Mouse (Mus musculus) heart, adult 2 months (tissue): ENCODE results near the gene Hist1h1a. TPM values are rescaled to one million over a fixed set of nuclear protein-coding genes. Genes with fewer than 3 reads are reported as not detected.

ENCODE experiments used
- DNase-seq, 2 experiments: peaks; one replicate each; pipeline ENCODE4 v3.0.0; 2021
- H3K27ac ChIP-seq: fragments of 200-600 bp; 2 replicates; pipeline ENCODE4 v1.8.1; 2022
- H3K27me3 ChIP-seq: fragments of 200-500 bp; 2 replicates; pipeline ENCODE4 v1.6.1; 2012; ENCODE audit warnings: mild to moderate bottlenecking, low read length, inconsistent platforms, mixed read lengths; ENCODE audit not compliant: control insufficient read depth, insufficient read depth
- H3K36me3 ChIP-seq: fragments of 200-500 bp; 2 replicates; pipeline ENCODE4 v1.6.1; 2012; ENCODE audit warnings: low read length, inconsistent platforms; ENCODE audit not compliant: control insufficient read depth, insufficient read depth
- H3K4me1 ChIP-seq: fragments of 200-500 bp; 2 replicates; pipeline ENCODE4 v1.6.1; 2011; ENCODE audit warnings: low read length; ENCODE audit not compliant: control insufficient read depth, insufficient read depth
- H3K4me3 ChIP-seq: fragments of 200-600 bp; 2 replicates; pipeline ENCODE4 v1.8.1; 2022
- H3K79me2 ChIP-seq: fragments of 200-500 bp; replicated peaks from 2 replicates; pipeline ENCODE4 v1.6.1; 2012; ENCODE audit warnings: mild to moderate bottlenecking, inconsistent platforms, low read length, moderate library complexity, mixed read lengths; ENCODE audit not compliant: control insufficient read depth, insufficient read depth
- H3K9ac ChIP-seq: fragments of 200-500 bp; 2 replicates; pipeline ENCODE4 v1.6.1; 2012; ENCODE audit warnings: low read depth, mild to moderate bottlenecking, control low read depth, inconsistent platforms, low read length, mixed read lengths
- CTCF ChIP-seq: fragments of 200-600 bp; IDR thresholded peaks from 2 replicates; pipeline ENCODE4 v1.8.1; 2022; ENCODE audit warnings: antibody characterized with exemption, mild to moderate bottlenecking, moderate library complexity
- EP300 ChIP-seq: fragments of 200-500 bp; IDR thresholded peaks from 2 replicates; pipeline ENCODE4 v1.6.1; 2011; ENCODE audit warnings: low read depth, low read length, control low read depth; ENCODE audit not compliant: insufficient read depth
- POLR2A ChIP-seq: fragments of 200-500 bp; IDR thresholded peaks from 2 replicates; pipeline ENCODE4 v1.6.1; 2011; ENCODE audit warnings: mild to moderate bottlenecking, low read depth, low read length, control low read depth; ENCODE audit not compliant: insufficient read depth
- WGBS: fragments of 180-500 bp; shearing (Covaris S2); methylation state at CpG from one replicate; pipeline ENCODE4 v1.1.7; 2018; 5-methylcytosine and 5-hydroxymethylcytosine counted together
- intact Hi-C: fragments of 180-260 bp; cut with DNase I; formaldehyde crosslinking; loops from one replicate; pipeline ENCODE4 v1.15.1; 2025
- polyA plus RNA-seq: library from polyadenylated mRNA; depleted of rRNA; stranded (reverse); fragments of >200 nt; gene quantifications from 2 replicates; pipeline ENCODE4 v1.2.3, GENCODE M21; 2012
- total RNA-seq, 2 experiments: library from RNA; stranded (reverse); gene quantifications; 2 replicates each; pipeline ENCODE4 v1.2.3; 2021

Gene Hist1h1a
- total and polyA plus RNA-seq, 3 experiments = 0.21 to 3.4 (median 2.0) TPM

- intact Hi-C loops = loop anchor here (5.0 kb wide), 2 partner anchors 158 to 208 kb away; partner anchors contain the start of genes Hist1h2af, Hist1h4d and Hist1h4h
- DNase-seq = no peak
- H3K27me3 ChIP-seq = no peaks in the 10 kb centered on the region
- H3K36me3 ChIP-seq = peaks cover 18% of the 10 kb centered on the region
- peak overlapping the region; percentile 96 for H3K27ac ChIP-seq
- peak overlapping the region; percentile 85 for H3K9ac ChIP-seq
- TF ChIP-seq CTCF (no peak), EP300 (no peak), POLR2A (no peak)
- WGBS = 25% methylated on average over 13 of the region's 13 CpGs
- H3K4me1 ChIP-seq = peaks cover 1% of the 10 kb centered on the region; the same call in 1 of the 2 replicates
- H3K79me2 ChIP-seq = no peaks in the 10 kb centered on the region
- peak overlapping the region; percentile 89 for H3K4me3 ChIP-seq
These were observed 23.1 kb upstream of the Hist1h1a start for GRCm38 (mm10) chr13:23740256-23740840.

- 58% methylated on average over 5 of the region's 5 CpGs for WGBS
- peaks cover 18% of the 10 kb centered on the region for H3K36me3 ChIP-seq
These were observed 22.6 kb upstream of the Hist1h1a start for GRCm38 (mm10) chr13:23740910-23741309.

GRCm38 (mm10) chr13:23742007-23742406 lies 21.5 kb upstream of the Hist1h1a start:
- intact Hi-C loops = loop anchor here (5.0 kb wide), 2 partner anchors 160 to 210 kb away; partner anchors contain the start of genes Hist1h2af, Hist1h4d and Hist1h4h
- Histone ChIP-seq H3K27me3 (no peaks in the 10 kb centered on the region), H3K4me1 (peaks cover 3% of the 10 kb centered on the region), H3K9ac (no peak overlapping the region), H3K36me3 (peaks cover 18% of the 10 kb centered on the region), H3K4me3 (no peak overlapping the region), H3K27ac (no peak overlapping the region), H3K79me2 (no peaks in the 10 kb centered on the region)
- no peak for DNase-seq
- no peak for TF ChIP-seq CTCF
- no peak for TF ChIP-seq POLR2A
- TF ChIP-seq EP300 = no peak

More at GRCm38 (mm10) chr13:23740910-23741309, 22.6 kb upstream of the Hist1h1a start:
- Histone ChIP-seq H3K4me1 (peaks cover 2% of the 10 kb centered on the region), H3K27ac (no peak overlapping the region), H3K79me2 (no peaks in the 10 kb centered on the region), H3K27me3 (no peaks in the 10 kb centered on the region), H3K9ac (no peak overlapping the region), H3K4me3 (peak overlapping the region; percentile 89; the same call in 1 of the 2 replicates)
- intact Hi-C loops = loop anchor here (5.0 kb wide), 2 partner anchors 159 to 209 kb away; partner anchors contain the start of genes Hist1h2af, Hist1h4d and Hist1h4h
- DNase-seq = no peak
- no peak for TF ChIP-seq EP300
- no peak for TF ChIP-seq POLR2A
- TF ChIP-seq CTCF = no peak

GRCm38 (mm10) chr13:23743215-23743614 lies 20.3 kb upstream of the Hist1h1a start:
- DNase-seq = no peak
- Histone ChIP-seq H3K27ac (no peak overlapping the region), H3K27me3 (no peaks in the 10 kb centered on the region), H3K4me1 (peaks cover 4% of the 10 kb centered on the region), H3K79me2 (no peaks in the 10 kb centered on the region), H3K36me3 (peaks cover 13% of the 10 kb centered on the region), H3K9ac (no peak overlapping the region), H3K4me3 (no peak overlapping the region)
- 83% methylated on average over 5 of the region's 5 CpGs for WGBS
- TF ChIP-seq CTCF (no peak), POLR2A (no peak), EP300 (no peak)
- intact Hi-C loops = loop anchor here (5.0 kb wide), 2 partner anchors 161 to 211 kb away; partner anchors contain the start of genes Hist1h2af, Hist1h4d and Hist1h4h

- Histone ChIP-seq H3K4me1 (peaks cover 4% of the 10 kb centered on the region), H3K4me3 (no peak overlapping the region), H3K27me3 (no peaks in the 10 kb centered on the region), H3K79me2 (no peaks in the 10 kb centered on the region), H3K27ac (no peak overlapping the region), H3K36me3 (peaks cover 13% of the 10 kb centered on the region), H3K9ac (no peak overlapping the region)
- TF ChIP-seq POLR2A (no peak), CTCF (no peak), EP300 (no peak)
- 56% methylated on average over 4 of the region's 4 CpGs for WGBS
- intact Hi-C loops = loop anchor here (5.0 kb wide), 2 partner anchors 162 to 212 kb away; partner anchors contain the start of genes Hist1h2af, Hist1h4d and Hist1h4h
- DNase-seq = no peak
These were observed 19.5 kb upstream of the Hist1h1a start for GRCm38 (mm10) chr13:23743963-23744362.
